Mouse (Mus musculus): Measurements from ENCODE around the gene Gon7. TPM values are rescaled to one million over a fixed set of nuclear protein-coding genes. Genes with fewer than 3 reads are reported as not detected.

Gon7 gene
- polyA plus RNA-seq, 1 experiment from 2014 or later, result 46.0 TPM

DNA sequence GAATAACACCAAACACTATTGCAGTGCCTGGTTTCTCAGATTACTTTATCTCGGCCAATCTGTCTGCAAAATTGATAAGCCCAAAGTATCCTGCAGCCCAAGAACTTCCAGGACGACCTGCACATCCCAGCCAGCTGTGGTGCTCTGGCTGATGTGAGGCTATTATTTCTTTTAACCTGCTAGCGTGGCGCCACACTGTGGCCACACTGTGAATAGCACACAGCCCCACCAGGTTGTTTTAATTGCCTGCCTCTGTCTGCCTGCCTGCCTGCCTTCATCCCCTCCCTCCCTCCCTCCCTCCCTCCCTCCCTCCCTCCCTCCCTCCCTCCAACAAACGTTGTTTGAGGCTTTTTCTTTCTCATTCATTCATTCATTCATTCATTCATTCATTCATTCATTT is 24.2 kb downstream of the Gon7 start:
- 17% methylated on average over 4 of the region's 5 CpGs for WGBS
- Histone ChIP-seq H3K4me2 (ENCODE audit: low read depth, low read length, severe bottlenecking) (no peak overlapping the region), H3K4me3 (ENCODE audit: low read depth, low read length) (no peak overlapping the region), H3K36me3 (ENCODE audit: control insufficient read depth, insufficient read depth, low read length) (no peaks in the 10 kb centered on the region), H3K9me3 (ENCODE audit: control insufficient read depth, low read length) (no peaks in the 10 kb centered on the region), H3K27me3 (ENCODE audit: control insufficient read depth, insufficient read depth, low read length) (no peaks in the 10 kb centered on the region), H3K9ac (ENCODE audit: low read length) (no peak overlapping the region), H3K4me1 (replicated peaks; ENCODE audit: control insufficient read depth, insufficient read depth, low read length) (peaks cover 19% of the 10 kb centered on the region), H3K27ac (ENCODE audit: low read depth, low read length) (no peak overlapping the region)
- DNase-seq (ENCODE audit: low spot score), result peak; percentile 83
- ATAC-seq (replicated peaks; ENCODE audit: low FRiP score), result no peak

DNA sequence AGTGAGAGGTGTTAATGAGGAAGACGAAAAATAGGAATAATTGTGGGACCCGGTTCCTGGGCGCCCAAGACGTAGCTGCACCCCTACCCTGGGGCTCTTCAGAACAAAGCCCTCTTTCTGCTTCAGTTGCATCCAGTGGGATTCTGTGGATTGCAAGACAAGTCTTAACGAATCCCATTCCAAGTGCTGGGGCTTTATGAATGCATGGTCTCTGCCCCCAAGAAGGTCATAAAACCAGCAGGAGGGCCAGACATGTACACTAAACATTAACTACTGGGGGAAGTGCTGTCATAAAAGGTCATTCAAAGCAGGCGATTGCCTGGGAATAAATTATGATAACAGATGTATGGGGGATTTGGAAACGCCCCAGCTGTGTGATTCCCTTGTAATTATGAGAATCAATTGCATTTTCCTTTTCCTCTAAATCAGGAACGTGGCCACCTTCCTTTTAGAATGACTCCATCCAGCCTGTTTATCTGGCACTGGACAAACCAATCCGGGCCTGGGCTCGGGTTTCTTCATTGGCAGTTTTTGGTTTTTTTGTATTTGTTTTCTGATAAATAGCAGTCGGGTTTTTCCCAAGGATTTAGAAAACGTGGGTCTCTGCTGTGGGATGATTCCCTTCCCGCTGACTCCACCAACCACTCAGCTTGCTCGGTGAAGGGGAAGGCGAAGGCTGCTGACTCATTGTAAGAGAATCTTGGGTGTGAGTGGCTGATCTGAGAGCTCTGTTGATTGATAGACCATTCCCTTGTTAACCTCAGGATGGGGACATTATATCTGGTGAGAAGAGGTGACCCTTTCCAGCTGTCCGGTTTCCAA is 26.6 kb downstream of the Gon7 start:
- Histone ChIP-seq H3K36me3 (ENCODE audit: control insufficient read depth, insufficient read depth, low read length) (no peaks in the 10 kb centered on the region), H3K9ac (ENCODE audit: low read length) (no peak overlapping the region), H3K27ac (ENCODE audit: low read depth, low read length) (peak overlapping the region; percentile 95), H3K27me3 (ENCODE audit: control insufficient read depth, insufficient read depth, low read length) (no peaks in the 10 kb centered on the region), H3K4me2 (ENCODE audit: low read depth, low read length, severe bottlenecking) (peak overlapping the region; percentile 41), H3K4me1 (replicated peaks; ENCODE audit: control insufficient read depth, insufficient read depth, low read length) (peaks cover 19% of the 10 kb centered on the region), H3K9me3 (ENCODE audit: control insufficient read depth, low read length) (no peaks in the 10 kb centered on the region), H3K4me3 (ENCODE audit: low read depth, low read length) (peak overlapping the region; percentile 16; the same call in 1 of the 2 replicates)
- peak; percentile 13; the same call in 1 of the 2 replicates for ATAC-seq (replicated peaks; ENCODE audit: low FRiP score)
- no peak for DNase-seq (ENCODE audit: low spot score)
- WGBS, result 27% methylated on average over 16 of the region's 16 CpGs

DNA sequence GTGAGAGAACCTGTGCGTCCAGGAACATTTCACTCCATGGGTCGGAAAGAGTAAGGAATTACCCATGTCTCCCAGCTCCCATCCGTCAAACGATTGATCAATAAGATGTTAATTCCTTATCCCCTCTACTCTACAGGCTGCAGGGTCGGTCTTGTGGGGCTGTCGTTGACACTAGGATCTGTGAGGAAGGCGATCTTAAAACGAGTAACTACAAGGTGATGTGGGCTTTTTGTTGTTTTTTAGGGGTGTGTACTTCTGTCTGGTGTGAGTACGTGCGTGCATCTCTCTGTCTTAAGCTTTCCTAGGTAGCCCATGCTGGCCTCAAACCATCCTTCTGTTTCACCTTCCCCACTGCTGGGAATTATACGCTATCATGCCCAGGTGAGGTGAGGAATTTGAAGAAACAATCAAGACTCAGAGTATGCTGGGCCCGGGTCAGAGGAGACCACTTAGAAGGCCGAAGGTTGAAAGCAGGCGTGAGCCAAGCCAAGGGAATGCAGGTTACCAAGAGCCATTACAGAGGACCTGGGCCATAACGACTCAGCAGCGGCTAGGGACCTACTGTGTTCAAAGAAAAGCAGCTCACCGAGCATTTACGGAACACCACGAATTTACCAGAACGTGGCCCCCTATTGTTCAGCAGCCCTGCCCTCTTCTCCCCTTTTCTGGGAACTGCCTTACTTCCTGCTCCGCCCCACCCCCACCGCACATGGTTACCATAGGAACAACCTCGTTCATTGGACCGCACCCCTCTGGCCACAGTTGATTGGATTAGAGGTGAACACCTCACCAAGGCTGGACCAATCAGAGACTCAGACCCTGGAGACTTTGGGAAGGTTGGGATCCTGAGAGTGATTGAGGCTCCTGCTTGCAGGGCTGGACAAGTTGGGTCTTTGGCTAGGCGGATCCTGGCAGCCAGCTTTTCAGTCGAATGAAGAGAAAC is 27.5 kb downstream of the Gon7 start:
- 35% methylated on average over 26 of the region's 26 CpGs for WGBS
- H3K4me3 ChIP-seq (ENCODE audit: low read depth, low read length), result peak overlapping the region; percentile 16; the same call in 1 of the 2 replicates
- peaks cover 19% of the 10 kb centered on the region for H3K4me1 ChIP-seq (replicated peaks; ENCODE audit: control insufficient read depth, insufficient read depth, low read length)

DNA sequence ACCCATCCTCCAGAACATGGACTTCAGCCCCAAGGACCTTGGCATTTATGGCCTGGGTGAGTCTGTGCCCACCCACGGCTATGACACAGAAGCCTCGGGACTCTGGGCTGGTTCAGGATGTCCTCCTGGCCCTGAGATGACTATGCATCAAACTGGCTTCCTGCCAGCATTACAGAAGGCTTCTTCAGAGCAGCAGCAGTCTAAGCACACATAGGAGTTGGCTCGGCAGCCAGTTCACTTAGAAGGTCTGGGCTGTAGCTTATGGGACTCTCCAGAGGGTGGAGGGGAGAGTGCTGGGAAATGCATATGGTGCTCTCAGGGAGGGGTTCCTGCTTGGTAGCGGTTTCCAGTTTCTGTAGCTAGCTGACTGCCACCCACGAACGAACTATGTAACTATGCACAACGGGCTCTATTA is 31.8 kb downstream of the Gon7 start:
- H3K9me3 ChIP-seq (ENCODE audit: control insufficient read depth, low read length), result no peaks in the 10 kb centered on the region
- DNase-seq (ENCODE audit: low spot score), result no peak
- H3K27me3 ChIP-seq (ENCODE audit: control insufficient read depth, insufficient read depth, low read length), result no peaks in the 10 kb centered on the region
- WGBS, result 81% methylated on average over 7 of the region's 7 CpGs
- H3K4me2 ChIP-seq (ENCODE audit: low read depth, low read length, severe bottlenecking), result no peak overlapping the region
- no peak overlapping the region for H3K4me3 ChIP-seq (ENCODE audit: low read depth, low read length)
- peaks cover 12% of the 10 kb centered on the region for H3K4me1 ChIP-seq (replicated peaks; ENCODE audit: control insufficient read depth, insufficient read depth, low read length)
- H3K9ac ChIP-seq (ENCODE audit: low read length), result no peak overlapping the region
- no peak for ATAC-seq (replicated peaks; ENCODE audit: low FRiP score)
- no peaks in the 10 kb centered on the region for H3K36me3 ChIP-seq (ENCODE audit: control insufficient read depth, insufficient read depth, low read length)
- no peak overlapping the region for H3K27ac ChIP-seq (ENCODE audit: low read depth, low read length)

More for the DNA sequence above, 27.5 kb downstream of the Gon7 start:
- no peaks in the 10 kb centered on the region for H3K27me3 ChIP-seq (ENCODE audit: control insufficient read depth, insufficient read depth, low read length)
- H3K36me3 ChIP-seq (ENCODE audit: control insufficient read depth, insufficient read depth, low read length), result no peaks in the 10 kb centered on the region
- DNase-seq (ENCODE audit: low spot score) (peak; percentile 92), ATAC-seq (replicated peaks; ENCODE audit: low FRiP score) (peak; percentile 99)
- H3K4me2 ChIP-seq (ENCODE audit: low read depth, low read length, severe bottlenecking), result peak overlapping the region; percentile 41
- peak overlapping the region; percentile 44; the same call in 1 of the 2 replicates for H3K9ac ChIP-seq (ENCODE audit: low read length)
- no peaks in the 10 kb centered on the region for H3K9me3 ChIP-seq (ENCODE audit: control insufficient read depth, low read length)
- H3K27ac ChIP-seq (ENCODE audit: low read depth, low read length), result peak overlapping the region; percentile 95

DNA sequence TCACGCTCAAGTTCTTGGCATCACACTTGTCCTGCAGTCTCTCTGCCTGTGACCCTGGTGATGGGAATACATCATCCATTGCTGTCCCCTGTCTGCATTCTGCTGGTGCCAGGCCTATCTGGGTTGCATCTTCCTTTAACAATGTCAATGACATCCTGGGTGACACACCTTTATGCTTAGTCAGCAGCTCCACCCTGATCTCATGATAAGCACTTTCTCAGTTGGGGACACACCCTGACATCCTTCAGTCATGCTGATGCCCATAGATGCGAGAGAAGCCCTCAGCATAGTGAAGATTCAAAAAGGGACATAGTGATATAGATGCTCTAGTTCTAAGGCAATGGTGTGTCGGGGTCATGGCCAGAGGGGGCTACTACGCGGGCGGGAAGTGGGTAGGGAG is 32.5 kb downstream of the Gon7 start:
- Histone ChIP-seq H3K9ac (ENCODE audit: low read length) (no peak overlapping the region), H3K4me1 (replicated peaks; ENCODE audit: control insufficient read depth, insufficient read depth, low read length) (peaks cover 7% of the 10 kb centered on the region), H3K36me3 (ENCODE audit: control insufficient read depth, insufficient read depth, low read length) (no peaks in the 10 kb centered on the region), H3K9me3 (ENCODE audit: control insufficient read depth, low read length) (no peaks in the 10 kb centered on the region), H3K4me3 (ENCODE audit: low read depth, low read length) (no peak overlapping the region), H3K27me3 (ENCODE audit: control insufficient read depth, insufficient read depth, low read length) (no peaks in the 10 kb centered on the region), H3K4me2 (ENCODE audit: low read depth, low read length, severe bottlenecking) (no peak overlapping the region), H3K27ac (ENCODE audit: low read depth, low read length) (no peak overlapping the region)
- ATAC-seq (replicated peaks; ENCODE audit: low FRiP score) (no peak), DNase-seq (ENCODE audit: low spot score) (no peak)
- WGBS, result 91% methylated on average over 6 of the region's 6 CpGs

DNA sequence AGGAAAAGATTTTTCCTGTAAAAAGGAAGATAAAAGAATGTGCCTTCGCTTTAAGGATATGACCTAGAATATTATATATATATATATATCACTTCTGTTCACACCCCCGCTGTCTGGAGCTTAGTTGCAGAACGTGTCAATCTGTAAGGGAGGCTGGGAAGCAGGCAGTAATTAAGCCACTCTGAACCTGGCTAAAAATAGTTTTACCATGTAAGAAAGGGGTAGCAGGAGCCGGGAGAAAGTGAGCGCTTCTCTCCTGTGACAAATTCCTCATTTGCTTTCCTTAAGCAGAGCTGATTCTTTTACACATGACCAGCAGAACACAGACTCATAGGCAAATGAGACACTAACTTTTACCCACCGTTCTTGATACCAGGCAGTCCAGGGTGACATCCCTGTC is 33.7 kb downstream of the Gon7 start:
- H3K9ac ChIP-seq (ENCODE audit: low read length), result no peak overlapping the region
- WGBS, result 86% methylated on average over 6 of the region's 6 CpGs

DNA sequence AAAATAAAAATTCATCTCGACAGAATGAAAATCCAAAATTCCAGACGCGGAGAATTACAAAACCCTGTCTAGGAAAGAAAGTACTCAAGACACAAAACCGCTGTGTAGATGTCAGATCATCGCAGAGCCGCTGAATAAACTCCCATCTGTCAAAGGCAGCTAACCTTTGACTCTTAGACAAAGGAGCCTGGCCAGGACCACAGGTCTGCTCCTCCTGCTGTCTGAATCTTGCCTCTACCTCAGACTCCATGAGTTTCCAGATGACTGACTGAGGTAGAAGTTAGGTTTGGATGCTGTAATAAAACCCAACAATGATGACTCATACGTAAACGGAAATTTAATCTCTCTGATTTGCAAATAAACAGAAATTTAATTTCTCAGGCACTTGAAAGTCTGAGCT is 34.6 kb downstream of the Gon7 start:
- 74% methylated on average over 8 of the region's 8 CpGs for WGBS
- Histone ChIP-seq H3K27me3 (ENCODE audit: control insufficient read depth, insufficient read depth, low read length) (no peaks in the 10 kb centered on the region), H3K4me3 (ENCODE audit: low read depth, low read length) (no peak overlapping the region), H3K9ac (ENCODE audit: low read length) (no peak overlapping the region), H3K9me3 (ENCODE audit: control insufficient read depth, low read length) (no peaks in the 10 kb centered on the region), H3K27ac (ENCODE audit: low read depth, low read length) (no peak overlapping the region), H3K36me3 (ENCODE audit: control insufficient read depth, insufficient read depth, low read length) (no peaks in the 10 kb centered on the region), H3K4me1 (replicated peaks; ENCODE audit: control insufficient read depth, insufficient read depth, low read length) (0 out of 2 replicates have a peak, but pooled peaks cover 2% of the 10 kb centered on the region), H3K4me2 (ENCODE audit: low read depth, low read length, severe bottlenecking) (no peak overlapping the region)
- ATAC-seq (replicated peaks; ENCODE audit: low FRiP score) (no peak), DNase-seq (ENCODE audit: low spot score) (no peak)

More for the DNA sequence above, 33.7 kb downstream of the Gon7 start:
- no peak overlapping the region for H3K27ac ChIP-seq (ENCODE audit: low read depth, low read length)
- ATAC-seq (replicated peaks; ENCODE audit: low FRiP score) (no peak), DNase-seq (ENCODE audit: low spot score) (no peak)
- no peaks in the 10 kb centered on the region for H3K9me3 ChIP-seq (ENCODE audit: control insufficient read depth, low read length)
- no peak overlapping the region for H3K4me2 ChIP-seq (ENCODE audit: low read depth, low read length, severe bottlenecking)
- 0 out of 2 replicates have a peak, but pooled peaks cover 2% of the 10 kb centered on the region for H3K4me1 ChIP-seq (replicated peaks; ENCODE audit: control insufficient read depth, insufficient read depth, low read length)
- no peaks in the 10 kb centered on the region for H3K27me3 ChIP-seq (ENCODE audit: control insufficient read depth, insufficient read depth, low read length)
- H3K36me3 ChIP-seq (ENCODE audit: control insufficient read depth, insufficient read depth, low read length), result no peaks in the 10 kb centered on the region
- H3K4me3 ChIP-seq (ENCODE audit: low read depth, low read length), result no peak overlapping the region

DNA sequence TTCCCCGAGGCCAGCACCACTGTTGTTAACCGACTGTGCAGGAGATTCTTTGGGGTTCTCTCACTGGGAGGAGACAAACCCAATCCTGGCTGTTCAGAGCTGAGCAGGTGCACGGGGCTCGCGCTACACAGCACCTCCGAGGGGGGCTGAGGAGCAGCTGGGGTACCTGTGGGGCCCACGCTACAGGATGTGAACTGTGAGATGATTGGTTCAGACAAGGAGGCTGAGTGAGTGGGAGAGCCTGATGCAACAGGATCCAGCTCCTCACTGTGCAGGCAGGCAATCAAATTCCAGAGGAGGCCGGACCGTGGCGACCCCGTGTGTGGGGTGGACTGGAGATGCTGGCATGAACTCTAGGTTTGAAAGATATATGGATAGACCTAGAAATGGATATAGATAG is 35.2 kb downstream of the Gon7 start:
- Histone ChIP-seq H3K36me3 (ENCODE audit: control insufficient read depth, insufficient read depth, low read length) (no peaks in the 10 kb centered on the region), H3K4me3 (ENCODE audit: low read depth, low read length) (no peak overlapping the region), H3K4me2 (ENCODE audit: low read depth, low read length, severe bottlenecking) (no peak overlapping the region), H3K27ac (ENCODE audit: low read depth, low read length) (no peak overlapping the region), H3K9me3 (ENCODE audit: control insufficient read depth, low read length) (no peaks in the 10 kb centered on the region), H3K27me3 (ENCODE audit: control insufficient read depth, insufficient read depth, low read length) (no peaks in the 10 kb centered on the region), H3K9ac (ENCODE audit: low read length) (no peak overlapping the region), H3K4me1 (replicated peaks; ENCODE audit: control insufficient read depth, insufficient read depth, low read length) (0 out of 2 replicates have a peak, but pooled peaks cover 2% of the 10 kb centered on the region)
- 59% methylated on average over 11 of the region's 11 CpGs for WGBS
- DNase-seq (ENCODE audit: low spot score), result no peak
- peak; percentile 25; the same call in 1 of the 2 replicates for ATAC-seq (replicated peaks; ENCODE audit: low FRiP score)
